Mouse (Mus musculus) ES-CJ7 (cell line): ENCODE measurements at regions not wholly inside any gene's neighbourhood (a gene's known extent, or its start where the extent isn't known, plus 50 kb on each side); places are given as distances from the start of the nearest gene placed in this dataset.

Experiments used
- DNase-seq: peaks from one replicate; pipeline ENCODE4 v3.0.0; 2011; ENCODE audit warnings: low read depth, low spot score

DNA sequence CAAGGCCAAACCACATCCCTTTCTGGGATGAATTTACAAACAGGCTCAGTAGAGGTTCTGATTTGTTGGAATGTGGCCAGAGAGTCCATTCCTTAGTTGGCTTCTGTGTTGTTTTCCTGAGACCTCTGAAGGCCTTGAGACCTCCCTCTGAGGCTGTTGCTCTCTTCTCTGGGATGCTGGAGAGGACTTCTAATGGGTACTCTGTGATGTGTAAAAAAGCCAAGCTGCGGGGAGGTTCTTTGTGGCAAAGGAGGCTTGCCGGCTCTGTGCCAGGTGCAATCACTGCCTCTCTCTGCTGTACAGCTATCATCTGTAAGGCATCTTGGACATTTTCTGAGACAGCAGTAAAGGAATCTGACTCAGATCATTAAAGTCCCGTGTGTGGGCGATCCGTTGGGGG lies 192.3 kb downstream of the Gm5447 start:
- no peak for DNase-seq

DNA sequence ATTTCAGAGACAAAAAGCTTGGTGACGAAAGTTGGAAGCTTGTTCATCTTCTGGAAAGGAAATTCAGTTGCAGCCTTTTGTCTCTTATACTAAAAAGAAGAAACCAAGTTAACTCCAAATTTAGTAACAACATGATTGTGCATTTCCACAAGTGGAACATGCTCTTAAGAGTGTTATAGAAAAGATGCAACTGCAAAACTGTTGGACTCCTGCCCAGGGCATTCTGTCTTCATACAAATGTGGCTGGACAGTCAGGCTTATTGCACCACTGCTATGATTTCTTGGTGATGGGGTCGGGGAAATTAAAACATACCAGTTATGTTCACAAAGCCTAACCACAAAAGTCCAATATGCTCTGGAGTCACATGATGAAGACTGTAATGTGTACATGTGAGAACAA lies 194.8 kb downstream of the Gm5447 start:
- no peak for DNase-seq

- DNase-seq = no peak
These were observed 197.7 kb downstream of the Gm5447 start for GRCm38 (mm10) chr13:31171751-31172150.

GRCm38 (mm10) chr13:31172580-31172979 lies 198.6 kb downstream of the Gm5447 start:
- DNase-seq = no peak

GRCm38 (mm10) chr13:31177999-31178783 lies 204.2 kb downstream of the Gm5447 start:
- no peak for DNase-seq

DNA sequence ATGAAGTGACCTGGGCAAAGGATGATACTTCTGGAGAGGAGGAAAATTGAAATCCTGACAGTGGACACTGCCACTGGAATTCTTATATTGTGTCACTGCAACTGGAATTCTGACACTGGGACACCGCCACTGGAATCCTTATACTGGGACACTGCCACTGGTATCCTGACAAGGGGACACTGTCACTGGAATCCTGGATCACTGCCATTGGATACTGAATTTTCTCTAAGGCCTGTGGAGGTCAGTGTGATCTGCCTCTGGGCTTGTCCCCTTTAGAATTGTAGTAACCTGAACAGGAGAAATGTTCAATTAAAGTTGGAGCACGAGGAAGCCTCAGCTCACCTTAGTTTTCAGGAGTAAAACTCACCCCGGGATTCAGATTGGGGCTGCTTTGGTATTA lies 205.0 kb downstream of the Gm5447 start:
- no peak for DNase-seq

- DNase-seq = no peak
These were observed 205.5 kb downstream of the Gm5447 start for GRCm38 (mm10) chr13:31179407-31180001.

DNA sequence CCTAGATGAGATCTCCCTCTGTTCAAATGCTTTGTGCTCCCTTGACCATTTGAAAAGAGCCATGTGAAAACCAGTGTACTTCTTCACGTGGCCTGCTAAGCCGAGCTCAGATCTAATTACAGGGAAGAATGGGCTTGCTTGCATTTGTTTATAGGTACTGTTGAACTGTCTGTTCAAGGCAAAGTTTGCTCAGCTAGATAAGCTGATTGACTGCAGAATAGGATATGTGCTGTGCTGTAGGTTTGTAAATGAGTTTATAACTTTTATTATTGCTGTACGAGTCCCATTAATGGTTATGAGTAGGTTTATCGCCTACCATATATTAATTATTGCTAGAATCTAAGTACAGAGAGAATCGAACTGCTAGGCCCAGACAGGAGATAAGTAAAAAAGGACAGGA lies 207.5 kb downstream of the Gm5447 start:
- no peak for DNase-seq

DNA sequence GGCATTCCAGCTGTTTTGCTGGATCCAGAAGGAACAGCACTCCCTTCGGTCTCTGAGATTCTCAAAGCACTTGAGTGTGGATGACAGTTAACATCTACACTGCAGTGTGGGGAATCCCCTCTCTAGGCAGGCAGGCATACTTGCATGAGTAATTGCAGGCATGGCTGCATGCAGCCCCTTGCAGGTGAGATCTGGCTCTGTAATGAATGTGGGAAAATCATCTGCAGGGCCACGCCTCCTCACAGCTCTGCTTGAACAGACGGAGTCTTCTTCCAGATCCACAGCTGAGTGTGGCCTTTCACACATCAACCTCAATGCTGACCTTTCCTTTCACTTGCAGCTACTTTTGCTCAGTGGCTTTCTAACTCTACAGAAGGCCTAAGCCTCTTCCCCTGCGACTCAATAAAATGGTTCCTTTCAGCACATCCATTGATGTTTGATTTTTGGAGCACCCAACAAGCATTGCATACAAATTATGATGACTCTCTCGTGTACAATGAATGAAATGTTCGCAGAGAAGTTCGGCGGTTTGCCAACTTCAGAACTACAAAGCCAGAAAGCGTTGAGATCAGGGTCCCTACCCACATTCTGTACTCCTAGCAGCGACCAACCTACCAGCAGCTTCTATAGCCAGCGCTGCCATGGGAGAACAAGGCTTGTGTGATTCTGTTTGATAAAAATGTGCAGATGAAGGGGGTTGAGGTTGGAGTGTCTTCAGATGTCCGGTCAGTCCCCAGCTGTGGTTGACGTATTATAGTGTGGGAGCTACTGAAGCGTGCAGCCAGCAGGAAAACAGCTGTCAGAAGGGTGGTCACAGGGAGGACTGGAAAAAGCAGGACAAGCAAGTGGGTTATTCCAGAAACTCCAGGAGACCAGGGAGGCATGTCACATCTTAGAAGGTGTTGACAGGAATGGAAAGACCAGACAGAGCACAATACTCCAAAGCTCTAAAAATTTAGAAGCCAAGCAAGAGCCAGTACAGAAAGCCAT lies 211.1 kb downstream of the Gm5447 start:
- DNase-seq = no peak

DNA sequence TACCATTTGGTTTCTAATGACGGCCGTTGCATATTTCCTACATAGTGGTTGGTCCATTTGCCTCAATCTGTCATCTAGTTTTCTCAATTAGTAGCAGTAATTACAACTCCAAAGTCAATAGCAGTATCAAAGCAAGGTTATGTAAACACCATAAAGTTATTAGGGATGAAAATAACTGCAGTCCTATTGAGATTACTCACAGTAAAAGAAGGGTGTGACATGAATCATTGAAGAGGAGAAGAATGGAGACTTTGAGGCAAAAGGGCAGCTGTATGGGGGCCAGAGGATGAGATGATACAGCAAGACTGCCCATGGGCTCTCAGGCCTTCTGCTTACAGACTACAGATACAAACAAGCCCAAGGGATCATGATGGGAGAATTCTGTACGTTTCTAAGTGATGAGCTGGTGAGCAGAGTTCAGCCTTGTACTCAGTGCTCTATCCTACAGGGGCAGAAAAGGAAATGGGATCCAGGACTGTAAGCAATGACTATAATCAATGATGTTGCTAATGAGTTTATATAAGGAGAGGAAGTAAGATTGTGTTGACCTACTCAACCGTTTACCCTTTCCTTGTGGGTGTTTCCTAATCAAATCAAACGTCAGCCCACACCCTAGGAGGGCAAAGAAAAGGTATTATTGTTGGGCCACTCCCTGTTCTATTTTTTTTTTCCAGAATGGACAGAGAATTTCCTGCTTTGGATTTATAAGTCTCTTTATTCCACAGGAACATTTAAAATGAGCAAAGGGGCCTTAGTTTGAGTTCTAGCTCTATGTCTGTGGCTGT lies 213.0 kb downstream of the Gm5447 start:
- DNase-seq = no peak

DNA sequence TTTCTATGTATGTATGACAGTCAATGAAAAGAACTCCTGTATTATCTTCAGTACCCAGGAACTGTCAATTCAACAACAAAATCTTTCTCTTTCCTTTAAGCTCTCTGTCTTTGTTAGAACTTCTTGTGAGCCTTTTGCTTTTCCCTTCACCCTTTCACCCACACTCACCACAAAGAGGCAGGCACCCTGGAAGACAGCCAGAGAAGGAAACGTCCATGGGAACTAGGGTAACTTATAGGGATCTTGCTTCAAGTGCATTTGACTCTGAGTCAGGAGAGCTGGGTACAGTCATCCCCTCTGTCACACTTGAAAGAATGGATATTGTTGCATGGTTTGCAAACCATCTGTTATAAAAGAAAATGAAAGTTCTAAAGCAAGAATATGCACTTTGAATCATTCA lies 215.1 kb downstream of the Gm5447 start:
- no peak for DNase-seq

- no peak for DNase-seq
These were observed 216.0 kb downstream of the Gm5447 start for GRCm38 (mm10) chr13:31190036-31190435.

DNA sequence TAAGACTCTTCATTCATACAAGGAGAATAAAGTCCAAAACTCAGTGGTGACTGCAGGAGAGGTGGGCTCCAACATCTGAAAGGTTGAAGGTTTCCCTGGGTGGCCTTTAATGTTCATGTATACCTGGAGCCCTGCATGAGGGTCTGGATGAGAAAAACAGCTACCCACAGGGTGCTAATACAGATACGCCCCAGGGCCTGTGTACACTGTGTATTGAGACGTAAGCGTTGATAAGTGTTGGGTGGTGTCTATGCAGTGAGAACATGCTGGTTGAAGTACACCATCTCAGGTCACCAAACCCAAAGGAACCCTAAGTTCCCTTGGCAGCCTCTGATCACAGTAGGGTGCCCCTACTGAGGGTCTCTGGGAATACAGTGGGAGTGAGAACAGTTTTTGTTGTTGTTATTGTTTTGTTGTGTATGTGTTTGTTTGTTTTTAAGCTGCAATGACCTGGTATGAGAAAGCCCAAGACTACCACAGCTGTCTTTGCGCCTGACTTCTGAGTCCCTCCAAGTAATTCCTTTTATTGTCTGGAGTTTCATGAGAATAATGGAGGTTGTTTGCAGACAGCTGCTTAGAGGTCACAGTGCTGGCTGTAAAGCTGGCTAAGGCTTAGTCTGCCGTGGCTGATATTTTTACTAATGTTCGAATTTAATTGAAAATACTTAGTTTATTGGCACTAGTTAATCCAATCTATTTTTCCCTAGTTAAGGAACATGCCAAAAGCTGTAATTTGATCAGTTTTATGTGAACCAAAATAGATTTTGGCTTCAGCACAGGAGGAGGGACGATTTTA lies 217.5 kb downstream of the Gm5447 start:
- DNase-seq = no peak

DNA sequence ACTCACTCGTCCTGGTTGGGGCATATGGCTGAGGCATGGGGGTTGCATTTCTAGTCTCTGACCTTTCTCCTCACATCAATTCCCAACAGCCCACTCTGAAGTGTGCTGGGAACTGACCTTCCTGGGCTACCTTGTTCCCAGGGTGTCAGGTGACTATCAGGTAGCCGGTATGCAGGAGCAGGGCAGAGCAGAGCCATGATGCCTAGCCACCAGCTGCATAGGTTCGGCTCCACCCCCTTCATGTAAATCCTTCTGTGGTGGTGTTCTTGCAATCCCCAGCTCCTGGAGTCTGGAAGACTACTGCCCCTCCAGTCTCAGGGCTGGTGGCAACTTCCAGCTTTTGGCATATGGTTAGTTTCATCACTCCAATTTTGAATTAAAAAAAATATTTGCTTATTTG lies 221.0 kb downstream of the Gm5447 start:
- no peak for DNase-seq

GRCm38 (mm10) chr13:31196546-31196945 lies 222.5 kb downstream of the Gm5447 start:
- DNase-seq = no peak

- DNase-seq = no peak
These were observed 223.6 kb downstream of the Gm5447 start for GRCm38 (mm10) chr13:31197593-31197992.

DNA sequence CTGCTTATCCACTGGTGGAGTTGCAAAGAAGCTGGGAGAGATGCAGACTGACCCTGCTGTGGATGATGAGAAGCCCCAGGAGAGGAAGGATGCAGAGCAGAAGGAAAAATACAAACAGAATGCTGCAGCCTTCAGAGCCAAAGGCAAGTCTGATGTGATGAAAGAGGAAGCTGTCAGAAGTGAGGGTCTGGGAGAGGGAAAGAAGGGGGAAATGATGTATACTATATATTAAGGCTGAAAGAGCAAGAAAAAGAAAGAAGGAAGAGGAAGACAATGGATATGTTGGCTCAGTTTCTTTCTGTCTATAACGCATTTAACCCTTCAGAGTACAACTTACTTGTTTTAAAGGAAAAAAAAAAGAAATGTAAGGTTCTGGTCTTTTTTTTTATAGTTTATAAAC lies 225.4 kb downstream of the Gm5447 start:
- DNase-seq = no peak

DNA sequence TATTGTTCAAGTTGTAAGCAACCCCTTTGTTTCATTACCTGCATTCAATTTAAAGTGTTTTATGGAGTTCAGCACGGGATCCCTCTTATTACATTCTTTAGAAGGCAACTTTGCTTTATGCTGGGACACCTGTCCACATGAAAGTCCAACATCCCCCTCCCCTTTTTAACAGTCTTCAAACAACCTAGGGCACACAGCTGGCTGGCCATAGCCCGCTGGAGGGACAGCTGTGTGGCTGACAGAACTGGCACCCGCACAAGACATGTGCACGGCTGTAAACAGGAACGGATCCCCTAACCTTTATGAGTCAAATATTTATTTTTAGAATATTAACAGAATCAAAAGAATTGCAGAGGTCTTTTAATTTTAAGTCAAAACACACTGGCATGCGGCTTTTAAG lies 230.1 kb downstream of the Gm5447 start:
- DNase-seq = no peak

GRCm38 (mm10) chr13:31206381-31206780 lies 232.4 kb downstream of the Gm5447 start:
- no peak for DNase-seq

- DNase-seq = peak; percentile 13
These were observed 233.7 kb downstream of the Gm5447 start for GRCm38 (mm10) chr13:31207709-31208108.

GRCm38 (mm10) chr13:31223016-31223415 lies 249.0 kb downstream of the Gm5447 start:
- DNase-seq = no peak
